Mouse (Mus musculus): ENCODE data around the gene Clca2.
"Not testable (repeated sequence)": the region's sequence is repeated elsewhere in the genome, so short reads cannot be mapped to it uniquely, and the experiment has no call there.

Gene Clca2

GRCm38 (mm10) chr3:145083081-145083480 is 16.2 kb downstream of the Clca2 start:
- DNase-seq: no peak

DNA sequence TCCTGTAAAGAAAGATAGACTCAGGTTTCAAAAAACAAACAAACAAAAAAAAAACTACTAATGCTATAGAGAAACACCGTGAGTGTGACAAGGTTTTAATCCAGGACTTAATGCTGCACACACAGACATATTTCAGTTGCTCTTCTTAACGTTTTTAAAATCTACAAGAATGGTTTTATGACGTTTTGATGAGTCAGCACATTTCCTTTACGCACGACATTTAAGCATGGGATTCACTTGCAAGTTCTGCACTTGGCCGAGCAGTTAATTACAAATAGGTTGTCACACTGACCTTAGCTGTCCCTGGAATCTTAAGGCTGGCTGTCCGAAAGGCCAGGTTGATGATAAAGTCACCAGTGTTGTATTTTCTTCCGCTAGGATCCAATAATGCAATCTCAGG is 18.3 kb downstream of the Clca2 start:
- no peak for DNase-seq

DNA sequence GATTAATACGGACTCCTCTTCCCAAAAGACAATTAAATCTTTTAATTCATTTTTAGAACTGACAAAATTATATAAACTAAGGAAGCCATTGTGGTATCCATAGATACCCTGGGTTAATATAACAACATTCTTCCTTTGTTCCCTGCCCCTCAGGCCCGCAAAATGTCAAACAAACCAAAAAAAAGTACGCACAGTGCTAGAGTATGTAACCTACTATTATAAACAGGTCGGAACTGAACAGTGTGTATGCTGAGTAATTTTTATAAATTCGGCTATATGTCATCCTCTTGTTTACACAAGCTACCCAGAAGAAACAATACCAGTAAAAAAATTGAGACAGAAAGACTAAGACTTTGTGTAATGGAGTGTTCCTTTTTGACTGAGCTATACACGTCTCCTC is 20.8 kb downstream of the Clca2 start:
- DNase-seq: no peak

DNA sequence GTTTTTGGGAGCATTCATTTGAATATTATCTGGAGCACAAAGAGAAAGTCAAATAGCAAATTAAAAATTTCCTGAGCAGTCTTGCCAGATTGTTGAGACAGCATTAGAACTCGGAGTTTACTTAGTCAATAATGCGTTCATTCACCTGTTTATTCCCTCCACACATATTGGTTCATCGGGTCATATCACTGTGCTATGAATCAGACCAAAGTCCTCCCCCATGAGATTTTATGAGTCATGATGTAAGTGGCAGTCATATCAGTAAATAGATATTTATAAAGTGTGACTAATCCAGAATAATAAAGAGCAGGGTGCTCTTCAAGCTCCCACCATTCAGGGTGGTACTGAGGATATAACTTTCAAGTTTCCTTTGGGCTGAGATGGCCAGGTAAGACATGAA is 26.9 kb downstream of the Clca2 start:
- no peak for DNase-seq

DNA sequence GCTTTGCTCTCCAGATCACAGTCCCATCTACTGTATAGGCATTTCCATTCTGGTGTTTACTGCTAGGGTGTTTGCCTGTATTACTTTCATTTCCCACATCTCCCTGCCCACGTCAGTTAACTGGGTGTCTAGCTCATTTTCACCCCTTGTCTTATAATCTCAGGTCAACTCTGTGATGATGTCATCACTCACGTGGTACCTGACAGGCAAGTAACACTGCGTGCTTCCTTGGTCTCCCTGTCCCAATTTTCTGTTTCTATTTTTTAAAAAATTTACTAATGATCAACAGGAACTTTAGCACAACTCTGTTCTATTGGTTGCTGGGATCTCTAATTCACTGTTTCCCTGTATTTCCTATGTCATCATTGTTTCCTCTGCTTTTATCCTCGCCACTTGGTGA is 30.3 kb downstream of the Clca2 start:
- DNase-seq: no peak

- DNase-seq: not testable (repeated sequence)
Observed at GRCm38 (mm10) chr3:145055138-145055537, 44.1 kb downstream of the Clca2 start.

DNA sequence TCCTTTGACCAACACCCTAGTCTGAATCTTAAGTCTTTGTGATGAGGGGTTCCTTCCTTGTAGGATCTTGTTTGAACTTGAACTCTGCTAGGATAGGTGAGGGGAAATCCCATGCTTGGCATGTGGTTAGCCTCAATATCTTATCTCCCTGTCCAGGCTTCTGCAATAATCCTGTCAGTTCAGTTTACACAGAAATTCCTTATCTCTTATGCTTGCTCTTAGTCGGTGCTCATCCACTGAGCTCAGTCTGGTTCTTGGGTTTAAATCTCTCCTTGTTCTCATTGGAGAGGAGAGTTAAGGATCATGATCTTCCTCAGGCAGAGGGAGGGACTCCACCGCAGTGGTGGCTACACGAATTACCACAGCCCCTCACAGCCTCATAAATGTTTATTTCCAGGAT is 49.4 kb downstream of the Clca2 start:
- no peak for DNase-seq

DNA sequence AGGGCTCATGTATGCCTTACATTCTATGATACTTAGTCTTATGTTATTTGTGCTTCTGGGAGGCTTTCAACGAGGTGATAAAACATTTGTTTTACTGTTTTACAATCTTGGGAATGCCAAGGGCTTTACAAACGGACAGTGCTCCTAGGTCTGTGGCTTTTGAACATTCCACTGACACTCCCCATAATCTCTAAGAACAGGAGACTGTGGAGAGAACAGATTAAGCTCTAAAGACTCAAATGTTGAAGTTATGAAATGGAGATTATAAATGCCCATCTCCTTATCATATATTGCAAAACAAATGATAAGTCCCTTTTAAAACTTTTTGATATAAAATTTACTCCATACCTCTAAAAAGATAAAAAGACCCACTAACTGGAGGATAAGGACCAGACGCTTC is 60.4 kb downstream of the Clca2 start:
- no peak for DNase-seq

DNA sequence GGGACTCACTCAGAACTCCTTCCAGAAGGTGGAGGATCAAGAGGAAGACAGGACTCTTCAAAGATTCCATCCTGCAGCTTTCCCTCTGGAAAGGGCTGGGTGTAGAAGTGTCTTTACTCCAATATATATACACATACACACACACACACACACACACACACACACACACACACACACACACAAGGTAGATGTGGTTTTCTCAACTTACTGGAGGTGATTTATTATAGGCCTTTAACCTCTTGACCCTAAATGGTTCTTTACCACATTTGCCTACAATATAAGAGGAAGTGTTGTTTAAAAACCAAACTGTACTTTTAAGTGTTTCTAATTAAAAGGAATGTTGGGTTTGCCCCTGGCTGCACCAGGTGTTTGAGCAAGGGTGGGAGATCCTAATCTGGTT is 66.6 kb downstream of the Clca2 start, which contains the start of gene Clca1:
Clca1 (minus strand) TSS at position 101 of the 400 bp plus-strand sequence.
- no peak for DNase-seq

GRCm38 (mm10) chr3:145028036-145028435 is 71.2 kb downstream of the Clca2 start:
- no peak for DNase-seq

DNA sequence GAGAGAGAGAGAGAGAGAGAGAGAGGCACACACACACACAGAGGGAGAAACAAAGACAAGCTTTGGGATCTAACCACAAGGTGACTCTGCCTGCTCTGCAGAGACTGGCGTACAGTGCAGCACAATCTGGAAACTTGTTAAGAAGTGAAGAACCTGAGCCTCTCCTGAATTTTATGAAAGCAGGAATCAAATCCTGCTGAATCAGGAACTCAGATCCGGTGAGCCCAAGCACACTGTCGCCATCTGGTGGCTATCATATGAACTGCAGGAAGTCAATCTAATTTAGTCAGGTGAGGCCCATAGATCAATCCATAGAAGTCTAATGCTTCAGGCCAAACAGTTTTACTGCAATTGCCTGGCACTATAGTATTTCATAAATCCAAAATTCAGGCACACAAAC is 72.5 kb downstream of the Clca2 start:
- peak in 1 of 2 experiments; percentile 46 for DNase-seq

Data from lung, postnatal 4 days (tissue).